Mouse (Mus musculus): ENCODE measurements at regions not wholly inside any gene's neighbourhood (a gene's known extent, or its start where the extent isn't known, plus 50 kb on each side); places are given as distances from the start of the nearest gene placed in this dataset.
"Not testable (repeated sequence)": the region's sequence is repeated elsewhere in the genome, so short reads cannot be mapped to it uniquely, and the experiment has no call there.

DNA sequence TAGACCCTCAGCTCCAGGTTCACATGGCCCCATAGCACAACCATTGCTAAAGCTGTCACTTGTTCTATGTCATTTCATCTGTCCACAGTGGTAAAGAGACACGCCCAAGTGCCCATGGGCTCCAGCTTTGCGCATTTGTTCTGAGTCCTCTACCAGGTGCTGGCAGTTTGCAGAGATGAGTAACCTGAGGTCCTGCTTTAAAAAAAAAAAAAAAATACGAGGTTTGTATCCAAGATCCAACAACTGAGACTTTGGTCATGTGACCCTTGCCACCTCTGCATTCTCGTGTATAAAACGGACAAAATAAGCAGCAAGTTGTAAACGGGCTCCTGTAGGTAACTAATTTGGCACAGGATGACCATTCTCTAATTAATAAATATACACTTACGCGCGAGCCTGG, 79.9 kb downstream of the Cpn2 start:
- no peak for ATAC-seq (replicated peaks; ENCODE audit: low FRiP score, poor library complexity, severe bottlenecking)

DNA sequence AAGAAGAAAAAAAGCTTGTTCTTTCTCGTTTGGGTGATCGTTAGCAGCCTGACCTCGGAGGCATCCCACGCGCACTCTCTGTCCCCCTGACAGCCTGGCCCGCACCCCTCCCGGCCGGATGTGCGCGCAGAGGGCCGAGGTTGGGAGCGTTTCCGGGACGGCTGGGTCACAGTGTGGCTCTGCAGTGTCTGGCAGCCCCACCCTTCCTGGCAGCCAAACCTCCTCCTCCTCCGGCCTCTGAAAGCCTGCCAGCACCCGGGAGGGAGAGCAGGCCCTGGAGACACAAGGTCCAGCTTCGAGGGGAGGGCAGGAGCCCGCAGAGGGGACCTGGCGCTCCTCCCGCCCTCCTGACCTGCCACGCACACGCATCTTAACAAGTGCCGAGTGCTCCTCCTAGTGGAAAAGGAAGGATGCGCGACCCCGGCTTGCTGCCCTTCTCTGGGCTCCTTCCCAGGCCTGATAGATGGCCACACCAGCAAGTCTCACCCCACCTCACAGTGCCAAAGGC, 79.3 kb downstream of the Cpn2 start:
- ATAC-seq (replicated peaks; ENCODE audit: low FRiP score, poor library complexity, severe bottlenecking) = 0 out of 2 replicates have a peak, but pooled peaks have one; percentile 40

DNA sequence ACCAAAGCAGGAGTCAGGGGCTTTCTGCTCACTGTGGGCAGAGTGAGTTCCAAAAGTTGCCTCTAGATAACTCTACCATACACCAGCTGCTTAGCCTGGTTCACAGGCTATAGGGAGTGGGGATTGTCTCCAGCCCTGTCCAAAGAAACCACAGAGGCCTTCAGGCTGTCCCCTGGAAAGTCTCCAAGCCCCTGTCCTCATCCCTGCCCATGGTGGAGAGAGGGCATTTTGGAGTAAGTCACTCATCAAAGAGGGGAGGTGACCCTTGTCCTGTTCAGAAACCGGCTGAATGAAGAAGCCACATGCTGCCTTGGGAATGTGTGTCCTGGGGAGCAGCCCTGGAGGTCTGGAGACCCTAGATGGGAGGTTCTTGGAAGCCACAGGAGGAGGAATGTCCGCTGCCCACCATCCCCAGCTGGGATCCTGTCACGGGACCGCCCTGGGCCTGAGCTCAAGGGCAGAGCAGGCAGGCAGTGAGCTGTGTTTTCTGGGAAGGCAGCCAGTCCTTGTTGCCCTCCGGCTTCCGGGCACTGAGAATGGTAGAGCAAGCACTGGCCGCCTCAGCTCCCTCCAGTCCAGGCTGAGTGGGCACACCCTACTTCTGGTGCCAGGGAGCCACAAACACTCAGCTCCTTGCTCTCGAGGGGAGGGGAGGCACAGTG, 78.4 kb downstream of the Cpn2 start:
- no peak for ATAC-seq (replicated peaks; ENCODE audit: low FRiP score, poor library complexity, severe bottlenecking)

GRCm38 (mm10) chr16:30190351-30190750, 76.9 kb downstream of the Cpn2 start:
- no peak for ATAC-seq (replicated peaks; ENCODE audit: low FRiP score, poor library complexity, severe bottlenecking)

- ATAC-seq (replicated peaks; ENCODE audit: low FRiP score, poor library complexity, severe bottlenecking) = no peak
Measured at GRCm38 (mm10) chr16:30190935-30191514, 76.3 kb downstream of the Cpn2 start.

GRCm38 (mm10) chr16:30193294-30194261, 73.7 kb downstream of the Cpn2 start:
- ATAC-seq (replicated peaks; ENCODE audit: low FRiP score, poor library complexity, severe bottlenecking) = no peak

DNA sequence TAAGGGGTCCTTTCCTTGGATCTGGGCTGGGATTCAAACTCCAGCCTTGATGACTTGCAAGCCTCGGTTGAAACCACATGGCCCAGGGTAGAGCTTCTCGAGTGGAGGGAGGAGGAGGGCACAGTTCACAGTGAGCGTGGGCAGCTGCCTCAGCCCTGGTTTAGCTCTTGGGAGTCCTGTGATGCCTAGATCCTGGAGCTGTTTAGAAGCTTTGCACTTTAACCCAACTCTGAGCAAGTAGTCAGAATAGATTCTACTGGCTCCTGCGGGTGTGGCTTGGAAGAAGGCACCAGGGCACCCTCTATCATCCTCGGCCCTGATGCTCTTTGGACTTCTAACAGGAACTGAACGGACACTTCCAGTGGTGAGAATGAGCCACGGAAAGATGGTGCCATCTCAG, 72.5 kb downstream of the Cpn2 start:
- ATAC-seq (replicated peaks; ENCODE audit: low FRiP score, poor library complexity, severe bottlenecking) = no peak

DNA sequence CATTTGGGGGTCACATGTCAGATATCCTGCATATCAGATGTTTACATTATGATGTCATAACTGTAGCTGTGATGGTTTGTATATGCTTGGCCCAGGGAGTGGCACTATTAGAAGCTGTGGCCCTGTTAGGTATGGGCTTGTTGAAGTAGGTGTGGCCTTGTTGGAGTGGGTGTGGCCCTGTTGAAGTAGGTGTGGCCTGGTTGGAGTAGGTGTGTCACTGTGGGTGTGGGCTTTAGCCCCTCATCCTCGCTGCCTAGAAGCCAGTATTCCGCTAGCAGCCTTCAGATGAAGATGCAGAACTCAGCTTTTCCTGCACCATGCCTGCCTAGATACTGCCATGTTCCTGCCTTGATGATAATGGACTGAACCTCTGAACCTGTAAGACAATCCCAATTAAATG, 71.4 kb downstream of the Cpn2 start:
- ATAC-seq (replicated peaks; ENCODE audit: low FRiP score, poor library complexity, severe bottlenecking) = not testable (repeated sequence)

GRCm38 (mm10) chr16:30197351-30197750, 69.9 kb downstream of the Cpn2 start:
- ATAC-seq (replicated peaks; ENCODE audit: low FRiP score, poor library complexity, severe bottlenecking) = no peak

DNA sequence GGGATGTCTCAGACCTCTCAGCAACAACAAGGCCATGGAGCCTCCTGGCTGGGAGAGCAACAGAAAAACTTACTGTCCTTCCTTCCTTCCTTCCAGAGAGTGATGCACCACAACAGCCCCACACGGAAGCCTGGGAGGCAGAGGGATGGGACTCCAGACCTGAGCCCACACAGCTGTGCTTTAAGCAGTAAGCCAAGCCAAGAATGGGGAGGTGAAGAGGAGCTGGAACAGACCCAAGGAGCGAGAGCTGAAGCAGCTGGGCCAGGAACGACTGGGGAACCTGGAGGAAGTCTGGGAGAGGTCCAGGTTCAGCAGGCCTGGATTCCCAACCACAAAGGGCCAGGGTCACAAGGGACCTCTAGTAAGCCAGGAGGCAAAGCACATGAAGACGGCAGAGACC, 67.5 kb downstream of the Cpn2 start:
- no peak for ATAC-seq (replicated peaks; ENCODE audit: low FRiP score, poor library complexity, severe bottlenecking)

- no peak for ATAC-seq (replicated peaks; ENCODE audit: low FRiP score, poor library complexity, severe bottlenecking)
Measured at GRCm38 (mm10) chr16:30204144-30204543, 63.2 kb downstream of the Cpn2 start.

DNA sequence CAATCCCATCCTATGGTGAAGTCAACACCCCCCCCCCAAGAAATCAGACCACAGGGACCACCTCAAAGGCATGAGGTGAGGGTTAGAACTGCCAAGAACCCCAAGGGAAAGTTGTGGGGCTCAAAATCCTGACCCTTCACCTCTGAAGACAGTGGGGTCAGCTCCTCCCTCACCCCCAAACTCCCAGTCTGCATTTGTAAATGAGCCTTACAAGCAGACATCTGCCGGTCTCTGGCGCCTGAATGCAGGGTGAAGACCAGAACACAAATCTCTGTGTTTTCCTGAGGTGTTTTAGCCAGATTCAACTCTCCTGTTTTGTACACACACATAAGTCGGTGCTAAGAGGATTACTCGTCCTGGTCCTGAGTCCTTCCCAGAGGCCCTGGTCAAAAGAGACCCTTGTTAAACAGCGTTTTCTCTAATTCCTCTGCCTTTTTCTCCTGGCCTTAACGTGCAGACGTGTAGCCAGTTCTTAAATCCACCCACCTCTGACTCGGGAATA, 61.9 kb downstream of the Cpn2 start:
- ATAC-seq (replicated peaks; ENCODE audit: low FRiP score, poor library complexity, severe bottlenecking) = no peak

- no peak for ATAC-seq (replicated peaks; ENCODE audit: low FRiP score, poor library complexity, severe bottlenecking)
Measured at GRCm38 (mm10) chr16:30205816-30206356, 61.4 kb downstream of the Cpn2 start.

All from erythroblast, adult 5-6 weeks (primary cell).